Mouse (Mus musculus) thymus, postnatal 10 days (tissue): ENCODE measurements around the gene Rnf151.
A peak's percentile ranks its signal among the peaks of the same experiment; 100 is the strongest.

Experiments used
- DNase-seq, 2 experiments: peaks; one replicate each; pipeline ENCODE4 v3.0.0; 2021; ENCODE audit warnings: low spot score in 2 of 2

The Rnf151 gene

GRCm38 (mm10) chr17:24717943-24718342, at the start of gene Rnf151, which contains the start of gene Rps2:
Gene Rnf151 (minus strand): TSS chr17:24718063.
Gene Rps2 (plus strand): TSS chr17:24718116.
- DNase-seq: no peak

- DNase-seq: no peak
Observed at GRCm38 (mm10) chr17:24766266-24766875, 48.5 kb upstream of the Rnf151 start.

GRCm38 (mm10) chr17:24765016-24765905, 47.4 kb upstream of the Rnf151 start:
- no peak for DNase-seq

GRCm38 (mm10) chr17:24761121-24761520, 43.3 kb upstream of the Rnf151 start:
- no peak for DNase-seq

GRCm38 (mm10) chr17:24757394-24757793, 39.5 kb upstream of the Rnf151 start:
- no peak for DNase-seq

- no peak for DNase-seq
Observed at GRCm38 (mm10) chr17:24752415-24753394, 34.8 kb upstream of the Rnf151 start, which contains the start of gene Hs3st6. Gene Hs3st6 (plus strand): TSS chr17:24752988.

- DNase-seq: no peak
Observed at GRCm38 (mm10) chr17:24751528-24751927, 33.7 kb upstream of the Rnf151 start.

GRCm38 (mm10) chr17:24746986-24747385, 29.1 kb upstream of the Rnf151 start:
- no peak for DNase-seq

- peak; percentile 58 to 82 for DNase-seq
Observed at GRCm38 (mm10) chr17:24745526-24746497, 27.9 kb upstream of the Rnf151 start.

- DNase-seq: no peak
Observed at GRCm38 (mm10) chr17:24744381-24744780, 26.5 kb upstream of the Rnf151 start.

- DNase-seq: no peak
Observed at GRCm38 (mm10) chr17:24743896-24744295, 26.0 kb upstream of the Rnf151 start.

GRCm38 (mm10) chr17:24742307-24742706, 24.4 kb upstream of the Rnf151 start:
- no peak for DNase-seq

- DNase-seq: no peak
Observed at GRCm38 (mm10) chr17:24739926-24740325, 22.1 kb upstream of the Rnf151 start.

- DNase-seq: no peak
Observed at GRCm38 (mm10) chr17:24738238-24738637, 20.4 kb upstream of the Rnf151 start.

GRCm38 (mm10) chr17:24737135-24737810, 19.4 kb upstream of the Rnf151 start:
- DNase-seq: no peak

GRCm38 (mm10) chr17:24736330-24737051, 18.6 kb upstream of the Rnf151 start, which contains the start of gene Msrb1:
Gene Msrb1 (plus strand): TSS chr17:24736642.
- peak; percentile 93 to 97 for DNase-seq

GRCm38 (mm10) chr17:24735446-24735845, 17.6 kb upstream of the Rnf151 start:
- DNase-seq: no peak

- DNase-seq: no peak
Observed at GRCm38 (mm10) chr17:24734513-24734912, 16.6 kb upstream of the Rnf151 start.

GRCm38 (mm10) chr17:24733434-24734050, 15.7 kb upstream of the Rnf151 start:
- no peak for DNase-seq
